Mouse (Mus musculus): ENCODE results near the gene Tbcc. TPM values are rescaled to one million over a fixed set of nuclear protein-coding genes. Genes with fewer than 3 reads are reported as not detected.

Gene Tbcc
- polyA plus RNA-seq, 1 experiment from 2014 or later: 52.4 TPM

GRCm38 (mm10) chr17:46884766-46885165 lies 5.7 kb upstream of the Tbcc start:
- Histone ChIP-seq H3K27me3 (replicated peaks) (peaks cover 17% of the 10 kb centered on the region; the same call in 1 of the 2 replicates), H3K27ac (ENCODE audit: poor library complexity, severe bottlenecking) (no peak overlapping the region), H3K36me3 (no peaks in the 10 kb centered on the region), H3K9me3 (replicated peaks) (no peaks in the 10 kb centered on the region), H3K4me2 (no peak overlapping the region), H3K4me3 (no peak overlapping the region), H3K4me1 (replicated peaks) (peaks cover 21% of the 10 kb centered on the region), H3K9ac (no peak overlapping the region)
- no peak for ATAC-seq (ENCODE audit: insufficient number of reproducible peaks, low FRiP score)
- 91% methylated on average over 6 of the region's 6 CpGs for WGBS

- H3K4me3 ChIP-seq: no peak overlapping the region
- H3K27ac ChIP-seq (ENCODE audit: poor library complexity, severe bottlenecking): no peak overlapping the region
- H3K9me3 ChIP-seq (replicated peaks): no peaks in the 10 kb centered on the region
- no peak for ATAC-seq (ENCODE audit: insufficient number of reproducible peaks, low FRiP score)
- peaks cover 17% of the 10 kb centered on the region for H3K4me1 ChIP-seq (replicated peaks)
- peak overlapping the region; percentile 57 for H3K4me2 ChIP-seq
- H3K9ac ChIP-seq: no peak overlapping the region
- peaks cover 17% of the 10 kb centered on the region; the same call in 1 of the 2 replicates for H3K27me3 ChIP-seq (replicated peaks)
- no peaks in the 10 kb centered on the region for H3K36me3 ChIP-seq
- WGBS: 41% methylated on average over 11 of the region's 11 CpGs
Observed at GRCm38 (mm10) chr17:46885218-46885909, 5.1 kb upstream of the Tbcc start.

- peak overlapping the region; percentile 18 for H3K4me3 ChIP-seq
- H3K36me3 ChIP-seq: no peaks in the 10 kb centered on the region
- peak overlapping the region; percentile 57 for H3K4me2 ChIP-seq
- ATAC-seq (ENCODE audit: insufficient number of reproducible peaks, low FRiP score): peak; percentile 7; the same call in 1 of the 2 replicates
- H3K27me3 ChIP-seq (replicated peaks): peaks cover 17% of the 10 kb centered on the region; the same call in 1 of the 2 replicates
- WGBS: 11% methylated on average over 17 of the region's 17 CpGs
- H3K9ac ChIP-seq: peak overlapping the region; percentile 58
- H3K9me3 ChIP-seq (replicated peaks): no peaks in the 10 kb centered on the region
- H3K4me1 ChIP-seq (replicated peaks): peaks cover 17% of the 10 kb centered on the region
- no peak overlapping the region for H3K27ac ChIP-seq (ENCODE audit: poor library complexity, severe bottlenecking)
Observed at GRCm38 (mm10) chr17:46885910-46886643, 4.4 kb upstream of the Tbcc start.

- H3K27ac ChIP-seq (ENCODE audit: poor library complexity, severe bottlenecking): peak overlapping the region; percentile 88; the same call in 1 of the 2 replicates
- H3K27me3 ChIP-seq (replicated peaks): peaks cover 4% of the 10 kb centered on the region; the same call in 1 of the 2 replicates
- H3K9me3 ChIP-seq (replicated peaks): no peaks in the 10 kb centered on the region
- H3K9ac ChIP-seq: peak overlapping the region; percentile 79; the same call in 1 of the 2 replicates
- peaks cover 35% of the 10 kb centered on the region for H3K4me1 ChIP-seq (replicated peaks)
- WGBS: 30% methylated on average over 16 of the region's 16 CpGs
- no peak for ATAC-seq (ENCODE audit: insufficient number of reproducible peaks, low FRiP score)
- H3K4me3 ChIP-seq: peak overlapping the region; percentile 79
- peaks cover 8% of the 10 kb centered on the region for H3K36me3 ChIP-seq
- H3K4me2 ChIP-seq: peak overlapping the region; percentile 73
Observed at GRCm38 (mm10) chr17:46888511-46889212, 1.8 kb upstream of the Tbcc start.

GRCm38 (mm10) chr17:46889450-46890084 lies 917 bp upstream of the Tbcc start:
- Histone ChIP-seq H3K4me1 (replicated peaks) (peaks cover 38% of the 10 kb centered on the region), H3K27ac (ENCODE audit: poor library complexity, severe bottlenecking) (peak overlapping the region; percentile 88), H3K4me3 (peak overlapping the region; percentile 79), H3K4me2 (peak overlapping the region; percentile 73), H3K9ac (peak overlapping the region; percentile 79), H3K27me3 (replicated peaks) (no peaks in the 10 kb centered on the region), H3K9me3 (replicated peaks) (no peaks in the 10 kb centered on the region), H3K36me3 (peaks cover 10% of the 10 kb centered on the region)
- WGBS: under 1% methylated on average over 44 of the region's 44 CpGs
- peak; percentile 35 for ATAC-seq (ENCODE audit: insufficient number of reproducible peaks, low FRiP score)

GRCm38 (mm10) chr17:46890843-46891594 lies 535 bp downstream of the Tbcc start:
- Histone ChIP-seq H3K27ac (ENCODE audit: poor library complexity, severe bottlenecking) (peak overlapping the region; percentile 86), H3K4me2 (peak overlapping the region; percentile 96), H3K4me1 (replicated peaks) (peaks cover 28% of the 10 kb centered on the region), H3K36me3 (peaks cover 10% of the 10 kb centered on the region), H3K27me3 (replicated peaks) (no peaks in the 10 kb centered on the region), H3K4me3 (peak overlapping the region; percentile 75), H3K9ac (peak overlapping the region; percentile 91), H3K9me3 (replicated peaks) (no peaks in the 10 kb centered on the region)
- WGBS: 1% methylated on average over 64 of the region's 64 CpGs
- peak; percentile 22 for ATAC-seq (ENCODE audit: insufficient number of reproducible peaks, low FRiP score)

GRCm38 (mm10) chr17:46895426-46895825 lies 4.9 kb downstream of the Tbcc start:
- ATAC-seq (ENCODE audit: insufficient number of reproducible peaks, low FRiP score): no peak
- Histone ChIP-seq H3K4me2 (no peak overlapping the region), H3K9ac (no peak overlapping the region), H3K4me3 (no peak overlapping the region), H3K27ac (ENCODE audit: poor library complexity, severe bottlenecking) (no peak overlapping the region), H3K9me3 (replicated peaks) (peaks cover 6% of the 10 kb centered on the region; the same call in 1 of the 2 replicates), H3K36me3 (peaks cover 10% of the 10 kb centered on the region), H3K27me3 (replicated peaks) (no peaks in the 10 kb centered on the region), H3K4me1 (replicated peaks) (peaks cover 21% of the 10 kb centered on the region)
- WGBS: 90% methylated on average over 9 of the region's 9 CpGs

GRCm38 (mm10) chr17:46897221-46897950 lies 6.9 kb downstream of the Tbcc start:
- Histone ChIP-seq H3K4me3 (no peak overlapping the region), H3K4me1 (replicated peaks) (peaks cover 12% of the 10 kb centered on the region), H3K4me2 (no peak overlapping the region), H3K27ac (ENCODE audit: poor library complexity, severe bottlenecking) (no peak overlapping the region), H3K9ac (no peak overlapping the region), H3K36me3 (peaks cover 8% of the 10 kb centered on the region), H3K27me3 (replicated peaks) (no peaks in the 10 kb centered on the region), H3K9me3 (replicated peaks) (peaks cover 6% of the 10 kb centered on the region; the same call in 1 of the 2 replicates)
- WGBS: 41% methylated on average over 13 of the region's 13 CpGs
- no peak for ATAC-seq (ENCODE audit: insufficient number of reproducible peaks, low FRiP score)

- H3K9ac ChIP-seq: no peak overlapping the region
- peaks cover 6% of the 10 kb centered on the region; the same call in 1 of the 2 replicates for H3K9me3 ChIP-seq (replicated peaks)
- no peak overlapping the region for H3K27ac ChIP-seq (ENCODE audit: poor library complexity, severe bottlenecking)
- no peak overlapping the region for H3K4me2 ChIP-seq
- 62% methylated on average over 2 of the region's 2 CpGs for WGBS
- no peak overlapping the region for H3K4me3 ChIP-seq
- no peaks in the 10 kb centered on the region for H3K27me3 ChIP-seq (replicated peaks)
- no peaks in the 10 kb centered on the region for H3K36me3 ChIP-seq
- H3K4me1 ChIP-seq (replicated peaks): peaks cover 5% of the 10 kb centered on the region; the same call in 1 of the 2 replicates
- ATAC-seq (ENCODE audit: insufficient number of reproducible peaks, low FRiP score): no peak
Observed at GRCm38 (mm10) chr17:46900941-46901340, 10.5 kb downstream of the Tbcc start.
